Mouse (Mus musculus): ENCODE measurements at regions not wholly inside any gene's neighbourhood (a gene's known extent, or its start where the extent isn't known, plus 50 kb on each side); places are given as distances from the start of the nearest gene placed in this dataset.
A peak's percentile ranks its signal among the peaks of the same experiment; 100 is the strongest.

- Histone ChIP-seq H3K4me3 (ENCODE audit: insufficient read depth, low read length) (no peak overlapping the region), H3K27ac (ENCODE audit: insufficient read depth, low read length) (no peak overlapping the region), H3K4me1 (ENCODE audit: control insufficient read depth, insufficient read depth, low read length) (no peaks in the 10 kb centered on the region)
- no peak for TF ChIP-seq CTCF (IDR thresholded peaks at IDR 0.05; ENCODE audit: borderline replicate concordance, insufficient read depth, low read length)
- TF ChIP-seq POLR2A (IDR thresholded peaks at IDR 0.05; ENCODE audit: low read depth, low read length) = no peak
Observed at GRCm38 (mm10) chr6:13523463-13524202, 84.3 kb downstream of the Tmem168 start.

- Histone ChIP-seq H3K27ac (ENCODE audit: insufficient read depth, low read length) (no peak overlapping the region), H3K4me1 (ENCODE audit: control insufficient read depth, insufficient read depth, low read length) (no peaks in the 10 kb centered on the region), H3K4me3 (ENCODE audit: insufficient read depth, low read length) (no peak overlapping the region)
- TF ChIP-seq CTCF (IDR thresholded peaks at IDR 0.05; ENCODE audit: borderline replicate concordance, insufficient read depth, low read length) = no peak
- TF ChIP-seq POLR2A (IDR thresholded peaks at IDR 0.05; ENCODE audit: low read depth, low read length) = no peak
Observed at GRCm38 (mm10) chr6:13514126-13514525, 93.8 kb downstream of the Tmem168 start.

DNA sequence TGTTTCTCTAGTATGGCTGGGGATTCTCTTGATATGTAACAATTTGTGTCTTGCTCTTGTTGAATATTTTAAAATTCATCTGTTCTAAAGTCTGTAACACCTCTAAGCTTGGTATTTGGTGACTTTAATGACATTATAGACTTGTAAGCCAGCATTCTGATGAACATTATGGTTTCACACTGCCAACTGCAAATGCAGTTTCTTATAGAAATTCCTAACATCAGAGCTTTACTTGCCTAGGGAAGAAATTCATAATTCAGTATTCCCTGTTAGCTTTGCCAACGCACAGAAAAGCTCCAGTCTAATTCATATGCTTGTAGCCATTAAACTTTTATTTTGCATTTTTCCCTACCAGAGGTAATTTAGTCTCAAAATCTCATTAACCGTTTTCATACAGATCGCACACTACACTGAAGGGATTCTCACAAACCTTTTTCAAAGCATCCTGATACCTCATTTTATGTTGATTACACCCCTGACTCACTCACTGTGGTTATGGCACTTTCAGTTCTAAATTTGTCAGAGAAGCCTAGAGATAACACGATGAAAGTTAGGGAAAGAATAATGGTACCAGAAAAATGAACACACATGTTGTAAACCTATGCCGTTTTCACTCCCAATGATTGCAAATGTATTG is 131.3 kb downstream of the Tmem168 start:
- TF ChIP-seq POLR2A (IDR thresholded peaks at IDR 0.05; ENCODE audit: low read depth, low read length) = no peak
- TF ChIP-seq CTCF (IDR thresholded peaks at IDR 0.05; ENCODE audit: borderline replicate concordance, insufficient read depth, low read length) = no peak
- Histone ChIP-seq H3K27ac (ENCODE audit: insufficient read depth, low read length) (no peak overlapping the region), H3K4me3 (ENCODE audit: insufficient read depth, low read length) (no peak overlapping the region), H3K4me1 (ENCODE audit: control insufficient read depth, insufficient read depth, low read length) (no peaks in the 10 kb centered on the region)

GRCm38 (mm10) chr6:13449160-13449787 is 158.6 kb downstream of the Tmem168 start:
- TF ChIP-seq POLR2A (IDR thresholded peaks at IDR 0.05; ENCODE audit: low read depth, low read length) (no peak), CTCF (IDR thresholded peaks at IDR 0.05; ENCODE audit: borderline replicate concordance, insufficient read depth, low read length) (no peak)
- no peaks in the 10 kb centered on the region for H3K4me1 ChIP-seq (ENCODE audit: control insufficient read depth, insufficient read depth, low read length)
- H3K4me3 ChIP-seq (ENCODE audit: insufficient read depth, low read length) = no peak overlapping the region
- H3K27ac ChIP-seq (ENCODE audit: insufficient read depth, low read length) = no peak overlapping the region

DNA sequence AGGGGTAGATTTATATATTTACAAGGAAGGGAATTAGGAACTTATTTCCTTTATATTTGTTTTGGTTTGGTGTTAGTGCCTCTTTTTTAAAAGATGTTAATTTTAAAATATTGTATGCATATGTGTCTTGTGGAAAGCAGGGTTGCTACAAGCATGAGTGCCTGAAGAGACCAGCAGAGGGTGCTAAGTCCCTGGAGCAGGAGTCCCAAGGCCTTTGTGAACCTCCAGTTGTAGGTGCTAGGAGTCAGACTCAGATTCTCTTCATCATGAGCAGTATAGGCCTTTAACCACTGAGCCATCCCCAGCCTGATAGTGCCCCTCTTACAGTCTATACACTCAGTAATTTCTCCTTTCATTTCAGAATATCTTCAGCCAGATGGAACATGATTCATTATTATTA is 189.0 kb upstream of the Vwde start:
- TF ChIP-seq CTCF (IDR thresholded peaks at IDR 0.05; ENCODE audit: borderline replicate concordance, insufficient read depth, low read length) = peak; percentile 28; the same call in 1 of the 2 replicates
- no peak for TF ChIP-seq POLR2A (IDR thresholded peaks at IDR 0.05; ENCODE audit: low read depth, low read length)
- H3K4me3 ChIP-seq (ENCODE audit: insufficient read depth, low read length) = no peak overlapping the region
- no peak overlapping the region for H3K27ac ChIP-seq (ENCODE audit: insufficient read depth, low read length)
- H3K4me1 ChIP-seq (ENCODE audit: control insufficient read depth, insufficient read depth, low read length) = no peaks in the 10 kb centered on the region

DNA sequence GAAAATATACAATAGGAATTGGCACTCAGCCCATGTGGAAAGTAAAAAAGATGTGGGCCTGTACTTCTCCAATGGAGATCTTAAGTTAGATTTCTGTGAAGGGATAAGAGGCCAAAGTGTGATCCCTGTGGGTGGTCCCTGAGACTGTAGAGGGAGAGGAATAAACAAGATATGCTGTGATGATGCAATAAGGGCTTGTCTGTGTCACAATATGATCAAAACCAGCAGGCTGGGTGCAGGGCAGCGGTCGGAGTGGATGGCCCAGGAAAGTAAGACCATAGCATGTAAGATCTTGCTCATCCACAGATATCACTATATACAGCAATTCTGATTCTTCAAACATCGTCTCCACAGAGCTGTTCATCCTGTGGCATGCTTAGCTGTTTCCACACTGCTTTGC is 188.3 kb upstream of the Vwde start:
- TF ChIP-seq CTCF (IDR thresholded peaks at IDR 0.05; ENCODE audit: borderline replicate concordance, insufficient read depth, low read length) = no peak
- no peak for TF ChIP-seq POLR2A (IDR thresholded peaks at IDR 0.05; ENCODE audit: low read depth, low read length)
- no peaks in the 10 kb centered on the region for H3K4me1 ChIP-seq (ENCODE audit: control insufficient read depth, insufficient read depth, low read length)
- no peak overlapping the region for H3K27ac ChIP-seq (ENCODE audit: insufficient read depth, low read length)
- no peak overlapping the region for H3K4me3 ChIP-seq (ENCODE audit: insufficient read depth, low read length)

- no peak overlapping the region for H3K4me3 ChIP-seq (ENCODE audit: insufficient read depth, low read length)
- TF ChIP-seq POLR2A (IDR thresholded peaks at IDR 0.05; ENCODE audit: low read depth, low read length) (no peak), CTCF (IDR thresholded peaks at IDR 0.05; ENCODE audit: borderline replicate concordance, insufficient read depth, low read length) (no peak)
- peak overlapping the region; percentile 92 for H3K27ac ChIP-seq (ENCODE audit: insufficient read depth, low read length)
- H3K4me1 ChIP-seq (ENCODE audit: control insufficient read depth, insufficient read depth, low read length) = no peaks in the 10 kb centered on the region
Observed at GRCm38 (mm10) chr6:13384469-13384868, 159.7 kb upstream of the Vwde start.

DNA sequence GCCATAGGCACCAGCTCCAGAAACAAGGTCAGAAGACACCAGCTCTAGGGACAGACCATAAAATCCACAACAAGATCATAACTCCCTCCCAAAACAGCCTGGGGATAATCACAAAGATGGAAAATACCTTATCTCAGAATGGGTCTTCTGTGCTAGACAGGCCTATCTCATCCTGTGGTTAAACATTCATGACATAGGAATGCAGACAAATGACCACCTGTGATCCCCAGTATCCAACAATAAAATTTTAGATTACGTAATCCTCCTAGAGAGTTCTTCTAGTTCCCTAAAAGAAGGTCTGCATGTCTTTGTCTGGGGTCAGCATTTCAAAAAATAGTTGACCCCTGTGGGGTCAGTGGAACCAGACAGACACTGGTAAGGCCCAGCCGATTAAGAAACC is 158.4 kb upstream of the Vwde start:
- Histone ChIP-seq H3K27ac (ENCODE audit: insufficient read depth, low read length) (peak overlapping the region; percentile 92), H3K4me3 (ENCODE audit: insufficient read depth, low read length) (no peak overlapping the region), H3K4me1 (ENCODE audit: control insufficient read depth, insufficient read depth, low read length) (no peaks in the 10 kb centered on the region)
- TF ChIP-seq POLR2A (IDR thresholded peaks at IDR 0.05; ENCODE audit: low read depth, low read length) (no peak), CTCF (IDR thresholded peaks at IDR 0.05; ENCODE audit: borderline replicate concordance, insufficient read depth, low read length) (no peak)

GRCm38 (mm10) chr6:13380819-13381218 is 156.1 kb upstream of the Vwde start:
- TF ChIP-seq POLR2A (IDR thresholded peaks at IDR 0.05; ENCODE audit: low read depth, low read length) (no peak), CTCF (IDR thresholded peaks at IDR 0.05; ENCODE audit: borderline replicate concordance, insufficient read depth, low read length) (no peak)

GRCm38 (mm10) chr6:13379727-13380126 is 155.0 kb upstream of the Vwde start:
- Histone ChIP-seq H3K4me1 (ENCODE audit: control insufficient read depth, insufficient read depth, low read length) (no peaks in the 10 kb centered on the region), H3K4me3 (ENCODE audit: insufficient read depth, low read length) (no peak overlapping the region), H3K27ac (ENCODE audit: insufficient read depth, low read length) (no peak overlapping the region)
- TF ChIP-seq CTCF (IDR thresholded peaks at IDR 0.05; ENCODE audit: borderline replicate concordance, insufficient read depth, low read length) = no peak
- no peak for TF ChIP-seq POLR2A (IDR thresholded peaks at IDR 0.05; ENCODE audit: low read depth, low read length)

More at GRCm38 (mm10) chr6:13380819-13381218, 156.1 kb upstream of the Vwde start:
- H3K4me3 ChIP-seq (ENCODE audit: insufficient read depth, low read length) = no peak overlapping the region
- no peak overlapping the region for H3K27ac ChIP-seq (ENCODE audit: insufficient read depth, low read length)
- no peaks in the 10 kb centered on the region for H3K4me1 ChIP-seq (ENCODE audit: control insufficient read depth, insufficient read depth, low read length)
